Mouse (Mus musculus) forebrain, embryonic 12.5 days (tissue): ENCODE data around the gene Nkiras2. TPM values are rescaled to one million over a fixed set of nuclear protein-coding genes. Genes with fewer than 3 reads are reported as not detected.

ENCODE experiments used
- ATAC-seq: fragments of 200-750 bp; cut with Nextera tagmentation; 2 replicates; pipeline ENCODE4 v1.8.0; 2017; ENCODE audit warnings: moderate TSS enrichment; ENCODE audit not compliant: low FRiP score
- H3K27ac ChIP-seq: fragments of 300-500 bp; sonication (generic); 2 replicates; pipeline ENCODE4 v1.5.1; 2016; ENCODE audit warnings: mild to moderate bottlenecking
- H3K27me3 ChIP-seq: fragments of 300-500 bp; sonication (generic); 2 replicates; pipeline ENCODE4 v1.6.1; 2016; ENCODE audit warnings: mild to moderate bottlenecking
- H3K36me3 ChIP-seq: fragments of 300-500 bp; sonication (generic); replicated peaks from 2 replicates; pipeline ENCODE4 v1.6.1; 2016; ENCODE audit warnings: mild to moderate bottlenecking
- H3K4me1 ChIP-seq: fragments of 300-500 bp; sonication (generic); 2 replicates; pipeline ENCODE4 v1.6.1; 2016
- H3K4me2 ChIP-seq: fragments of 300-500 bp; sonication (generic); 2 replicates; pipeline ENCODE4 v1.6.1; 2016; ENCODE audit warnings: mild to moderate bottlenecking, moderate library complexity
- H3K4me3 ChIP-seq: fragments of 300-500 bp; sonication (generic); replicated peaks from 2 replicates; pipeline ENCODE4 v1.5.1; 2016; ENCODE audit warnings: mild to moderate bottlenecking
- H3K9ac ChIP-seq: fragments of 300-500 bp; sonication (generic); 2 replicates; pipeline ENCODE4 v1.6.1; 2016; ENCODE audit warnings: mild to moderate bottlenecking
- H3K9me3 ChIP-seq: fragments of 300-500 bp; sonication (generic); 2 replicates; pipeline ENCODE4 v1.6.1; 2016
- WGBS: fragments of 180-500 bp; shearing (Covaris S2); methylation state at CpG from one replicate; pipeline ENCODE4 v1.1.7; 2016; 5-methylcytosine and 5-hydroxymethylcytosine counted together
- polyA plus RNA-seq: library from polyadenylated mRNA; unstranded; fragments of >200 nt; fragmentation: Nextera tagmentation; extraction: Ambion mirVana; gene quantifications from 2 replicates; pipeline ENCODE4 v1.2.1, GENCODE M21; 2016

Nkiras2 gene
- 87.1 and 90.2 TPM in 2 replicates for polyA plus RNA-seq

GRCm38 (mm10) chr11:100618761-100619484, at the start of gene Nkiras2:
TSS of gene Nkiras2 (plus strand) at chr11:100619244.
- no peaks in the 10 kb centered on the region for H3K9me3 ChIP-seq
- peaks cover 30% of the 10 kb centered on the region for H3K4me1 ChIP-seq
- ATAC-seq = peak; percentile 61
- H3K27me3 ChIP-seq = no peaks in the 10 kb centered on the region
- no peaks in the 10 kb centered on the region for H3K36me3 ChIP-seq
- H3K27ac ChIP-seq = peak within 1 kb of the TSS; percentile 92
- peak within 1 kb of the TSS; percentile 94 for H3K4me3 ChIP-seq
- peak within 1 kb of the TSS; percentile 78 for H3K4me2 ChIP-seq
- 0% methylated on average over 36 of the region's 36 CpGs for WGBS
- peak within 1 kb of the TSS; percentile 93 for H3K9ac ChIP-seq

GRCm38 (mm10) chr11:100569789-100570188, 49.3 kb upstream of the Nkiras2 start:
- no peak overlapping the region for H3K4me2 ChIP-seq
- H3K9ac ChIP-seq = no peak overlapping the region
- H3K4me3 ChIP-seq = no peak overlapping the region
- no peaks in the 10 kb centered on the region for H3K36me3 ChIP-seq
- no peak for ATAC-seq
- H3K27me3 ChIP-seq = peaks cover 23% of the 10 kb centered on the region
- no peaks in the 10 kb centered on the region for H3K9me3 ChIP-seq
- peaks cover 13% of the 10 kb centered on the region for H3K4me1 ChIP-seq
- WGBS = 66% methylated on average over 9 of the region's 9 CpGs
- H3K27ac ChIP-seq = no peak overlapping the region

- 8% methylated on average over 8 of the region's 8 CpGs for WGBS
- ATAC-seq = peak; percentile 58
- no peak overlapping the region for H3K9ac ChIP-seq
- peak overlapping the region; percentile 48 for H3K4me2 ChIP-seq
- H3K4me3 ChIP-seq = peak overlapping the region; percentile 14
- H3K4me1 ChIP-seq = peaks cover 21% of the 10 kb centered on the region
- H3K36me3 ChIP-seq = no peaks in the 10 kb centered on the region
- no peaks in the 10 kb centered on the region for H3K9me3 ChIP-seq
- no peak overlapping the region for H3K27ac ChIP-seq
- peaks cover 23% of the 10 kb centered on the region for H3K27me3 ChIP-seq
Observed at GRCm38 (mm10) chr11:100570430-100571201, 48.4 kb upstream of the Nkiras2 start.

- Histone ChIP-seq H3K4me2 (peak overlapping the region; percentile 48), H3K4me1 (peaks cover 27% of the 10 kb centered on the region), H3K27ac (no peak overlapping the region), H3K9ac (no peak overlapping the region), H3K9me3 (no peaks in the 10 kb centered on the region), H3K4me3 (peak overlapping the region; percentile 14), H3K27me3 (peaks cover 23% of the 10 kb centered on the region), H3K36me3 (no peaks in the 10 kb centered on the region)
- WGBS = 10% methylated on average over 16 of the region's 16 CpGs
- no peak for ATAC-seq
Observed at GRCm38 (mm10) chr11:100571202-100571567, 47.9 kb upstream of the Nkiras2 start.

DNA sequence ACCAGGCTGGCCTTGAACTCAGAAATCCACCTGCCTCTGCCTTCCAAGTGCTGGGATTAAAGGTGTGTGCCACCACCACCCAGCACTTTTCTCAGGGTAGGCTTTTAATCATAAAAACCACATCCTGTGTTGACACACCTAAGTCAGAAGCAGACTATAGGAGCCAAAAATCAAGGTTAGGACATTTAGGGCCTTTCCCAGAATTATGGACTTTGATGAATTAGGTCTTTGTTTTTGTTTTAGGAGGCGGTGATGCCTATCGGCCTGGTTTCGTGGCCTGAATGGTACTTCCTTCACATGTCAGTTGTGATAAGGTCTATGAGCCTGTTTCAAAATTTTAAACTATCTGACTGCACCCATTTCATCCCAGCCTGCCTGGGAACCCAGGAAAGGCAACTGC, 44.9 kb upstream of the Nkiras2 start:
- no peak for ATAC-seq
- Histone ChIP-seq H3K36me3 (peaks cover 12% of the 10 kb centered on the region), H3K4me2 (peak overlapping the region; percentile 83; the same call in 1 of the 2 replicates), H3K4me3 (peak overlapping the region; percentile 69), H3K27me3 (peaks cover 23% of the 10 kb centered on the region), H3K4me1 (peaks cover 27% of the 10 kb centered on the region), H3K9ac (no peak overlapping the region), H3K9me3 (no peaks in the 10 kb centered on the region), H3K27ac (no peak overlapping the region)
- WGBS = 97% methylated on average over 3 of the region's 3 CpGs

DNA sequence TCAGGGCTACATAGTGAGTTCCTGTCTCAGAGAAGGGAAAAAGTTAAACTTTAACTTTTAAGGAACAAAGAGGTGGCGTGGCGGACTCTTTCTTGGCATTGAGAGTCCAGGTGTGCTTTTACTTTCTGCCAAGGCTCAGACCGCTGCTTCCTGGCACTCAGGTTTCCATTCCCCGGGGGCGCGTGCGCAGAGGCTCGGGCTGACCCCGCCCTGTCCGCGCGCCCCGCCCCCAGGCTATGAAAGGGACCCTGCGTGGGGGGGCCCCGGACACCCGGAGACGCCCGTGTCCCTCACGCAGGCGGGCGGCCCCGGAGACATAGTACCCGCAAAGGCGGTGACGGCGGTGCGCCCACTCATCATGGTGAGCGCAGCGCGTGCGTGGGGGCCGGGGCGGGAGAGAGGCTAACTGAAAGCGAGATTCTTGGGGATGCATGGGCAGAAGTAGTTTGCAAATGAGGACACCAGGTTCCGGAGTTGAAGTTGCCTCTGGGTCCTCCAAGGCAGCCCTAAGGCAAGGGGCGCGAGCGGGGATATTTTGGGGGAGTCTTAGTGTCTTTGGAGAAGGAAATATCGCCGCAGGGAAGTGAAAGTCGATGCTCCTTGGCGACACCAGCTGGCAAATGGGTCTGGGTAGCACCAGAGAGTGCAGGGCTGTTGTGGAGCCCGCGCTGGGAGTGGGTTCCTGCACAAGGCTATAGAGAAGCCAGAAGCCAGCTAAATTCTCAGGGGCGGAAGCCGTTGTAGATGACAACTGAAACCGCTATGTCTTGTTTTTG, 44.1 kb upstream of the Nkiras2 start, which contains the start of gene Cnp:
Gene Cnp (plus strand): TSS at position 197 of the 776 bp plus-strand sequence.
- H3K36me3 ChIP-seq = peaks cover 20% of the 10 kb centered on the region
- peak within 1 kb of the TSS; percentile 69 for H3K4me3 ChIP-seq
- H3K4me2 ChIP-seq = peak within 1 kb of the TSS; percentile 83
- peaks cover 23% of the 10 kb centered on the region for H3K27me3 ChIP-seq
- peaks cover 27% of the 10 kb centered on the region for H3K4me1 ChIP-seq
- 3% methylated on average over 47 of the region's 47 CpGs for WGBS
- H3K27ac ChIP-seq = 0 out of 2 replicates have a peak within 1 kb of the TSS, but pooled peaks have one; percentile 50
- H3K9ac ChIP-seq = peak within 1 kb of the TSS; percentile 71
- peak; percentile 64 for ATAC-seq
- H3K9me3 ChIP-seq = no peaks in the 10 kb centered on the region

- Histone ChIP-seq H3K9me3 (no peaks in the 10 kb centered on the region), H3K4me3 (peak overlapping the region; percentile 69), H3K27me3 (peaks cover 23% of the 10 kb centered on the region), H3K4me1 (peaks cover 27% of the 10 kb centered on the region), H3K4me2 (peak overlapping the region; percentile 83), H3K27ac (0 out of 2 replicates have a peak overlapping the region, but pooled peaks have one; percentile 50), H3K36me3 (peaks cover 25% of the 10 kb centered on the region), H3K9ac (peak overlapping the region; percentile 71)
- whole genome bisulfite sequencing = 9% methylated on average over 2 of the region's 2 CpGs
- ATAC-seq = no peak
Observed at GRCm38 (mm10) chr11:100575484-100575855, 43.6 kb upstream of the Nkiras2 start.

DNA sequence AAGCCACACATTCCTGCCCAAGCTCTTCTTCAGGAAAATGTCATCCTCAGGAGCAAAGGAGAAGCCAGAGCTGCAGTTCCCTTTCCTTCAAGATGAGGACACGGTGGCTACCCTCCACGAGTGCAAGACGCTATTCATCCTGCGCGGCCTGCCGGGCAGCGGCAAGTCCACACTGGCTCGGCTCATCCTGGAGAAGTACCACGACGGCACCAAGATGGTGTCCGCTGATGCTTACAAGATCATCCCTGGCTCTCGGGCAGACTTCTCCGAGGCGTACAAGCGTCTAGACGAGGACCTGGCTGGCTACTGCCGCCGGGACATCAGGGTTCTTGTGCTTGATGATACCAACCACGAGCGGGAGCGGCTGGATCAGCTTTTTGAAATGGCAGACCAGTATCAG, 42.8 kb upstream of the Nkiras2 start:
- no peak for ATAC-seq
- Histone ChIP-seq H3K27me3 (peaks cover 16% of the 10 kb centered on the region), H3K4me3 (no peak overlapping the region), H3K9me3 (no peaks in the 10 kb centered on the region), H3K4me2 (no peak overlapping the region), H3K9ac (no peak overlapping the region), H3K36me3 (peaks cover 32% of the 10 kb centered on the region), H3K4me1 (peaks cover 19% of the 10 kb centered on the region), H3K27ac (no peak overlapping the region)
- WGBS = 71% methylated on average over 21 of the region's 21 CpGs

- Histone ChIP-seq H3K9ac (no peak overlapping the region), H3K27me3 (no peaks in the 10 kb centered on the region; the same call in 1 of the 2 replicates), H3K4me1 (peaks cover 22% of the 10 kb centered on the region), H3K4me3 (no peak overlapping the region), H3K36me3 (peaks cover 50% of the 10 kb centered on the region), H3K27ac (no peak overlapping the region), H3K4me2 (no peak overlapping the region), H3K9me3 (no peaks in the 10 kb centered on the region)
- no peak for ATAC-seq
- 81% methylated on average over 8 of the region's 8 CpGs for WGBS
Observed at GRCm38 (mm10) chr11:100577852-100578599, 41.0 kb upstream of the Nkiras2 start.

- 95% methylated on average over 9 of the region's 9 CpGs for WGBS
- ATAC-seq = no peak
- peaks cover 62% of the 10 kb centered on the region for H3K36me3 ChIP-seq
- no peak overlapping the region for H3K27ac ChIP-seq
- H3K4me1 ChIP-seq = peaks cover 22% of the 10 kb centered on the region
- H3K27me3 ChIP-seq = no peaks in the 10 kb centered on the region; the same call in 1 of the 2 replicates
- H3K4me3 ChIP-seq = no peak overlapping the region
- no peak overlapping the region for H3K9ac ChIP-seq
- no peaks in the 10 kb centered on the region for H3K9me3 ChIP-seq
- H3K4me2 ChIP-seq = no peak overlapping the region
Observed at GRCm38 (mm10) chr11:100579116-100579799, 39.8 kb upstream of the Nkiras2 start.

DNA sequence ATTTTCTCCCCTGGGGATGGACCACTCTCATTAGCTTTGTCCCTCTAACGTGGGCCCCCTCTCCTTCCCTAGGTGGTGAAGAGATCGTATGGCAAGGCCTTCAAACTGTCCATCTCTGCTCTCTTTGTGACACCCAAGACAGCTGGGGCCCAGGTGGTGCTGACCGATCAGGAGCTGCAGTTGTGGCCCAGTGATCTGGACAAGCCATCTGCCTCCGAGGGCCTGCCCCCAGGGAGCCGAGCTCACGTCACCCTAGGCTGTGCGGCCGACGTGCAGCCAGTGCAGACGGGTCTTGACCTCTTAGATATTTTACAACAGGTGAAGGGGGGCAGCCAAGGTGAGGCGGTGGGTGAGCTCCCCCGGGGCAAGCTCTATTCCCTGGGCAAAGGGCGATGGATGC, 38.8 kb upstream of the Nkiras2 start:
- Histone ChIP-seq H3K4me2 (no peak overlapping the region), H3K4me3 (no peak overlapping the region), H3K27me3 (no peaks in the 10 kb centered on the region; the same call in 1 of the 2 replicates), H3K4me1 (peaks cover 14% of the 10 kb centered on the region), H3K9me3 (no peaks in the 10 kb centered on the region), H3K36me3 (peaks cover 72% of the 10 kb centered on the region), H3K27ac (no peak overlapping the region), H3K9ac (no peak overlapping the region)
- no peak for ATAC-seq
- 94% methylated on average over 13 of the region's 13 CpGs for WGBS
